Mouse (Mus musculus) bone marrow, adult 2 months (tissue): Measurements from ENCODE around the gene Atxn1.

Experiments
- CTCF ChIP-seq: fragments of 200-500 bp; IDR thresholded peaks from 2 replicates; pipeline ENCODE4 v1.5.1; 2011; ENCODE audit warnings: low read length, control low read depth; ENCODE audit not compliant: control insufficient read depth, insufficient read depth
- POLR2A ChIP-seq: fragments of 200-500 bp; IDR thresholded peaks from 2 replicates; pipeline ENCODE4 v1.6.1; 2011; ENCODE audit warnings: low read depth, mild to moderate bottlenecking, control low read depth, low read length, borderline replicate concordance; ENCODE audit not compliant: control insufficient read depth

- TF ChIP-seq CTCF, result no peak
- no peak for TF ChIP-seq POLR2A
Measured at GRCm38 (mm10) chr13:45640431-45640830, 324.4 kb downstream of the Atxn1 start.
